Mouse (Mus musculus) MEL (cell line): ENCODE measurements around the gene Olfr575.

Experiments used
- CHD2 ChIP-seq: IDR thresholded peaks from 2 replicates; pipeline ENCODE4 v1.6.1; 2011; ENCODE audit warnings: low read length, improper control_type of control experiment
- GATA1 ChIP-seq: IDR thresholded peaks from 2 replicates; pipeline ENCODE4 v1.6.1; 2011; ENCODE audit warnings: low read depth, low read length, improper control_type of control experiment
- HCFC1 ChIP-seq: IDR thresholded peaks from 2 replicates; pipeline ENCODE4 v1.6.1; 2012; ENCODE audit warnings: low read depth, mild to moderate bottlenecking, inconsistent platforms, low read length, improper control_type of control experiment, moderate library complexity
- MYC ChIP-seq: IDR thresholded peaks from 2 replicates; pipeline ENCODE4 v1.6.1; 2011; ENCODE audit warnings: low read depth, mild to moderate bottlenecking, low read length, improper control_type of control experiment, moderate library complexity
- POLR2A ChIP-seq, 2 experiments: IDR thresholded peaks; 2 replicates each; pipeline ENCODE4 v1.6.1; 2011 to 2012; ENCODE audit warnings: low read length in 2 of 2, mild to moderate bottlenecking in 2 of 2, control low read depth in 1 of 2, improper control_type of control experiment in 1 of 2, low read depth in 1 of 2, moderate library complexity in 1 of 2; ENCODE audit not compliant: control insufficient read depth in 1 of 2, insufficient read depth in 1 of 2, poor library complexity in 1 of 2
- SMC3 ChIP-seq: IDR thresholded peaks from 2 replicates; pipeline ENCODE4 v1.6.1; 2011; ENCODE audit warnings: low read depth, low read length, improper control_type of control experiment

DNA sequence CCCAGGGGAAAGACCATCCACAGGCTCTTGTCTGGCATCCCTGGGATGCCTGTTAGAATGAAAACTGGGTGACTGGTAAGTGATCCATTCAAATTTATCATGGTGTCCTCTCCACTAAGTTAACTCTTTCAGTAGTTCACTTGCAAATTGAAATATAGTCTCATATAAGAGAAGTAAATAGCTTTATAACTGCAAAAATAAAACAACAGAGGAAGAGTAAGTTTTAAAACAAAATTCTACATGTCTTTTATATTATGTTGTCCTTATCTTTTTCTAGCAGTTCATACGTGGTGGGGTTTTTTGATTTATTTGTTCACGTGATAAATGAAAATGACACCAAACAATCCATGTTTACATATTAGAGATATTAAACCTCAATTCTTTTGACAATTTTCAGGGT is 16.1 kb downstream of the Olfr575 start, which contains the start of gene Olfr573-ps1:
- TF ChIP-seq GATA1 (no peak), CHD2 (no peak), POLR2A (IDR thresholded peaks at IDR 0.05; ENCODE audit: control insufficient read depth in 1 of 2, insufficient read depth in 1 of 2, low read depth in 1 of 2, low read length in 2 of 2, poor library complexity in 1 of 2) (no peak), HCFC1 (no peak), MYC (no peak), SMC3 (no peak)
